Mouse (Mus musculus) embryonic stem cell, embryonic (primary cell): ENCODE data around the gene Dnajb12.

Experiments
- CTCF ChIA-PET, 4 experiments: fragments of 300-600 bp in 2 of 4; fragments of 350-600 bp in 2 of 4; sonication (Branson Sonifier 250); formaldehyde crosslinking; loops; one replicate each; lab custom pipeline; 2022; ENCODE audit warnings: inconsistent platforms in 2 of 4; lab: Charles Lee
- POLR2A ChIA-PET, 4 experiments: fragments of 300-600 bp in 2 of 4; fragments of 350-600 bp in 2 of 4; sonication (Branson Sonifier 250); formaldehyde crosslinking; loops; one replicate each; lab custom pipeline; 2022; ENCODE audit warnings: antibody characterized with exemption in 4 of 4, inconsistent platforms in 1 of 4; lab: Charles Lee

The Dnajb12 gene

GRCm38 (mm10) chr10:59879255-59880028, at the start of gene Dnajb12:
Dnajb12 (plus strand) TSS chr10:59879556.
- CTCF ChIA-PET: interaction anchor here in 2 of 4 experiments (1.1 to 1.5 kb wide), 2 partner anchors 14 to 15 kb away, joined by 4 to 5 read pairs; no protein-coding TSS in a partner anchor

GRCm38 (mm10) chr10:59829886-59830285, 49.5 kb upstream of the Dnajb12 start:
- CTCF ChIA-PET: interaction anchor here in 2 of 4 experiments (0.5 to 2.6 kb wide), 5 partner anchors 11 to 162 kb away, joined by 3 to 8 read pairs (median 3); no protein-coding TSS in a partner anchor
- POLR2A ChIA-PET: interaction anchor here in 1 of 4 experiments (1.3 kb wide), 1 partner anchor 10 kb away, joined by 4 read pairs; no protein-coding TSS in a partner anchor

More at GRCm38 (mm10) chr10:59879255-59880028, at the start of gene Dnajb12:
- POLR2A ChIA-PET: interaction anchor here in 3 of 4 experiments (0.8 to 1.0 kb wide), 6 partner anchors 9 to 556 kb away, joined by 3 to 5 read pairs (median 3); partner anchors contain the start of gene P4ha1 (in 1 of the 3)

GRCm38 (mm10) chr10:59831950-59832349, 47.4 kb upstream of the Dnajb12 start:
- CTCF ChIA-PET: no interaction called here
- POLR2A ChIA-PET: interaction anchor here in 1 of 4 experiments (0.7 kb wide), 1 partner anchor 539 kb away, joined by 4 read pairs; no protein-coding TSS in a partner anchor

- ChIA-PET CTCF (no interaction called here), POLR2A (no interaction called here)
Measured at GRCm38 (mm10) chr10:59835301-59836155, 43.8 kb upstream of the Dnajb12 start.

- ChIA-PET POLR2A (interaction anchor here in 1 of 4 experiments (0.7 to 1.5 kb wide), 3 partner anchors 22 to 482 kb away, joined by 3 to 5 read pairs (median 3); no protein-coding TSS in a partner anchor), CTCF (interaction anchor here in 2 of 4 experiments (0.6 to 1.1 kb wide), 2 partner anchors 9 to 20 kb away, joined by 4 read pairs; no protein-coding TSS in a partner anchor)
Measured at GRCm38 (mm10) chr10:59837490-59837889, 41.9 kb upstream of the Dnajb12 start.

- CTCF ChIA-PET: no interaction called here
- POLR2A ChIA-PET: interaction anchor here in 1 of 4 experiments (1.9 kb wide), 1 partner anchor 11 kb away, joined by 4 read pairs; no protein-coding TSS in a partner anchor
Measured at GRCm38 (mm10) chr10:59841434-59841833, 37.9 kb upstream of the Dnajb12 start.

GRCm38 (mm10) chr10:59843125-59843524, 36.2 kb upstream of the Dnajb12 start:
- POLR2A ChIA-PET: interaction anchor here in 3 of 4 experiments (0.6 to 1.3 kb wide), 5 partner anchors 9 to 632 kb away, joined by 4 to 5 read pairs (median 5); partner anchors contain the start of gene P4ha1 (in 1 of the 3)
- CTCF ChIA-PET: interaction anchor here in 3 of 4 experiments (0.5 to 1.8 kb wide), 7 partner anchors 15 to 551 kb away, joined by 3 to 7 read pairs (median 3); no protein-coding TSS in a partner anchor

GRCm38 (mm10) chr10:59844686-59845085, 34.7 kb upstream of the Dnajb12 start:
- POLR2A ChIA-PET: interaction anchor here in 1 of 4 experiments (0.7 to 0.9 kb wide), 2 partner anchors 20 to 35 kb away, joined by 3 read pairs; no protein-coding TSS in a partner anchor
- CTCF ChIA-PET: interaction anchor here in 1 of 4 experiments (0.7 kb wide), 1 partner anchor 19 kb away, joined by 4 read pairs; no protein-coding TSS in a partner anchor

- ChIA-PET CTCF (interaction anchor here (0.6 to 2.4 kb wide), 30 partner anchors 8 to 696 kb away, joined by 3 to 15 read pairs (median 3); no protein-coding TSS in a partner anchor), POLR2A (interaction anchor here in 1 of 4 experiments (1.0 to 2.3 kb wide), 2 partner anchors 11 to 13 kb away, joined by 4 to 7 read pairs; no protein-coding TSS in a partner anchor)
Measured at GRCm38 (mm10) chr10:59846416-59846815, 32.9 kb upstream of the Dnajb12 start.

GRCm38 (mm10) chr10:59848079-59848877, 31.1 kb upstream of the Dnajb12 start:
- CTCF ChIA-PET: interaction anchor here in 2 of 4 experiments (0.6 to 2.4 kb wide), 5 partner anchors 10 to 116 kb away, joined by 3 to 15 read pairs (median 4); no protein-coding TSS in a partner anchor
- POLR2A ChIA-PET: interaction anchor here in 1 of 4 experiments (2.3 kb wide), 1 partner anchor 11 kb away, joined by 7 read pairs; no protein-coding TSS in a partner anchor

- ChIA-PET CTCF (interaction anchor here in 2 of 4 experiments (0.6 to 1.7 kb wide), 8 partner anchors 9 to 439 kb away, joined by 3 to 19 read pairs (median 4); no protein-coding TSS in a partner anchor), POLR2A (interaction anchor here in 2 of 4 experiments (0.6 to 1.6 kb wide), 3 partner anchors 8 to 1139 kb away, joined by 3 to 5 read pairs (median 4); no protein-coding TSS in a partner anchor)
Measured at GRCm38 (mm10) chr10:59848953-59849352, 30.4 kb upstream of the Dnajb12 start.

GRCm38 (mm10) chr10:59849371-59849770, 30.0 kb upstream of the Dnajb12 start:
- ChIA-PET POLR2A (interaction anchor here in 2 of 4 experiments (0.6 to 1.6 kb wide), 3 partner anchors 8 to 1138 kb away, joined by 3 to 5 read pairs (median 4); no protein-coding TSS in a partner anchor), CTCF (interaction anchor here in 3 of 4 experiments (0.6 to 1.7 kb wide), 8 partner anchors 9 to 1168 kb away, joined by 3 to 19 read pairs (median 4); no protein-coding TSS in a partner anchor)

- POLR2A ChIA-PET: interaction anchor here in 2 of 4 experiments (0.6 to 1.1 kb wide), 4 partner anchors 8 to 158 kb away, joined by 3 to 4 read pairs (median 4); no protein-coding TSS in a partner anchor
Measured at GRCm38 (mm10) chr10:59857157-59857556, 22.2 kb upstream of the Dnajb12 start.

GRCm38 (mm10) chr10:59860684-59861083, 18.7 kb upstream of the Dnajb12 start:
- ChIA-PET POLR2A (no interaction called here), CTCF (interaction anchor here in 1 of 4 experiments (0.8 to 1.1 kb wide), 2 partner anchors 14 to 34 kb away, joined by 3 read pairs; no protein-coding TSS in a partner anchor)

More at GRCm38 (mm10) chr10:59857157-59857556, 22.2 kb upstream of the Dnajb12 start:
- CTCF ChIA-PET: no interaction called here

GRCm38 (mm10) chr10:59861201-59861600, 18.2 kb upstream of the Dnajb12 start:
- POLR2A ChIA-PET: interaction anchor here in 1 of 4 experiments (0.5 kb wide), 1 partner anchor 92 kb away, joined by 3 read pairs; no protein-coding TSS in a partner anchor

GRCm38 (mm10) chr10:59862816-59863440, 16.4 kb upstream of the Dnajb12 start:
- POLR2A ChIA-PET: no interaction called here
- CTCF ChIA-PET: interaction anchor here in 3 of 4 experiments (0.5 to 1.4 kb wide), 4 partner anchors 8 to 564 kb away, joined by 3 to 5 read pairs (median 4); no protein-coding TSS in a partner anchor

More at GRCm38 (mm10) chr10:59861201-59861600, 18.2 kb upstream of the Dnajb12 start:
- CTCF ChIA-PET: no interaction called here
